Mouse (Mus musculus) embryonic facial prominence, embryonic 14.5 days (tissue): ENCODE results near the gene Olfr10. TPM values are rescaled to one million over a fixed set of nuclear protein-coding genes. Genes with fewer than 3 reads are reported as not detected.
"Not testable (repeated sequence)": the region's sequence is repeated elsewhere in the genome, so short reads cannot be mapped to it uniquely, and the experiment has no call there.

ENCODE experiments used
- ATAC-seq: fragments of 200-750 bp; cut with Nextera tagmentation; 2 replicates; pipeline ENCODE4 v1.8.0; 2017; ENCODE audit warnings: low read depth, moderate number of reproducible peaks, moderate TSS enrichment
- DNase-seq: peaks from one replicate; pipeline ENCODE4 v3.0.0-alpha.2; 2015; ENCODE audit warnings: low spot score
- H3K27ac ChIP-seq: fragments of 300-500 bp; sonication (generic); replicated peaks from 2 replicates; pipeline ENCODE4 v1.5.1; 2014; ENCODE audit warnings: low read depth, mild to moderate bottlenecking, low read length, moderate library complexity
- H3K27me3 ChIP-seq: fragments of 300-500 bp; sonication (generic); replicated peaks from 2 replicates; pipeline ENCODE4 v1.6.1; 2014; ENCODE audit warnings: low read length; ENCODE audit not compliant: control insufficient read depth, insufficient read depth
- H3K36me3 ChIP-seq: fragments of 300-500 bp; sonication (generic); 2 replicates; pipeline ENCODE4 v1.6.1; 2014; ENCODE audit warnings: low read length, mixed read lengths; ENCODE audit not compliant: control insufficient read depth, insufficient read depth
- H3K4me1 ChIP-seq: fragments of 300-500 bp; sonication (generic); 2 replicates; pipeline ENCODE4 v1.6.1; 2014; ENCODE audit warnings: antibody characterized with exemption, low read length; ENCODE audit not compliant: control insufficient read depth, insufficient read depth
- H3K4me2 ChIP-seq: fragments of 300-500 bp; sonication (generic); 2 replicates; pipeline ENCODE4 v1.6.1; 2014; ENCODE audit warnings: low read depth, mild to moderate bottlenecking, low read length, moderate library complexity, mixed read lengths
- H3K4me3 ChIP-seq: fragments of 300-500 bp; sonication (generic); 2 replicates; pipeline ENCODE4 v1.5.1; 2014; ENCODE audit warnings: low read depth, mild to moderate bottlenecking, low read length
- H3K9ac ChIP-seq: fragments of 300-500 bp; sonication (generic); 2 replicates; pipeline ENCODE4 v1.6.1; 2014; ENCODE audit warnings: low read depth, mild to moderate bottlenecking, low read length, moderate library complexity, mixed read lengths
- H3K9me3 ChIP-seq: fragments of 300-500 bp; sonication (generic); 2 replicates; pipeline ENCODE4 v1.6.1; 2016; ENCODE audit warnings: low read length; ENCODE audit not compliant: control insufficient read depth
- WGBS: fragments of 180-500 bp; shearing (Covaris S2); extraction: QIAGEN DNeasy Blood & Tissue Kit; methylation state at CpG from one replicate; pipeline ENCODE4 v1.1.7; 2014; 5-methylcytosine and 5-hydroxymethylcytosine counted together
- polyA plus RNA-seq: library from polyadenylated mRNA; unstranded; fragments of >200 nt; fragmentation: Nextera tagmentation; extraction: Ambion mirVana; gene quantifications from 2 replicates; pipeline ENCODE4 v1.2.1, GENCODE M21; 2014

Olfr10 gene
- polyA plus RNA-seq, 1 experiment from 2014 or later, result not detected

- not testable (repeated sequence) for DNase-seq
- WGBS, result 45% methylated on average over 1 of the region's 1 CpGs
Observed at GRCm38 (mm10) chr11:49284982-49285381, 19.6 kb upstream of the Olfr10 start, which contains the start of gene Olfr1392. Gene Olfr1392, plus strand, starts transcription at chr11:49285282.

GRCm38 (mm10) chr11:49287251-49287650 is 17.3 kb upstream of the Olfr10 start:
- Histone ChIP-seq H3K9me3 (no peaks in the 10 kb centered on the region), H3K36me3 (no peaks in the 10 kb centered on the region), H3K9ac (no peak overlapping the region), H3K4me3 (no peak overlapping the region), H3K27me3 (no peaks in the 10 kb centered on the region), H3K4me1 (no peaks in the 10 kb centered on the region), H3K27ac (no peak overlapping the region), H3K4me2 (no peak overlapping the region)
- no peak for DNase-seq
- WGBS, result 68% methylated on average over 2 of the region's 2 CpGs
- no peak for ATAC-seq

More at GRCm38 (mm10) chr11:49284982-49285381, 19.6 kb upstream of the Olfr10 start, which contains the start of gene Olfr1392:
- not testable (repeated sequence) for H3K4me3 ChIP-seq, ATAC-seq, H3K27ac ChIP-seq, H3K27me3 ChIP-seq, H3K36me3 ChIP-seq, H3K9ac ChIP-seq, H3K4me1 ChIP-seq, H3K9me3 ChIP-seq, H3K4me2 ChIP-seq

GRCm38 (mm10) chr11:49292777-49293176 is 11.8 kb upstream of the Olfr10 start:
- ATAC-seq (no peak), DNase-seq (peak; percentile 20)
- WGBS, result 68% methylated on average over 3 of the region's 3 CpGs
- Histone ChIP-seq H3K4me2 (no peak overlapping the region), H3K4me3 (no peak overlapping the region), H3K9me3 (no peaks in the 10 kb centered on the region), H3K27me3 (no peaks in the 10 kb centered on the region), H3K27ac (no peak overlapping the region), H3K4me1 (no peaks in the 10 kb centered on the region), H3K9ac (no peak overlapping the region), H3K36me3 (no peaks in the 10 kb centered on the region)

- WGBS, result 86% methylated on average over 5 of the region's 5 CpGs
- H3K27ac ChIP-seq, H3K36me3 ChIP-seq, DNase-seq, H3K4me3 ChIP-seq, H3K9ac ChIP-seq, H3K4me1 ChIP-seq, H3K9me3 ChIP-seq, H3K27me3 ChIP-seq, H3K4me2 ChIP-seq, ATAC-seq: not testable (repeated sequence)
Observed at GRCm38 (mm10) chr11:49308547-49308946, 4.0 kb downstream of the Olfr10 start.

- no peak within 1 kb of the TSS for H3K4me2 ChIP-seq
- no peak within 1 kb of the TSS for H3K4me3 ChIP-seq
- no peaks in the 10 kb centered on the region for H3K27me3 ChIP-seq
- no peaks in the 10 kb centered on the region for H3K4me1 ChIP-seq
- H3K27ac ChIP-seq, result no peak within 1 kb of the TSS
- no peak for ATAC-seq
- no peak for DNase-seq
- WGBS, result 74% methylated on average over 2 of the region's 2 CpGs
- H3K9ac ChIP-seq, result no peak within 1 kb of the TSS
- no peaks in the 10 kb centered on the region for H3K36me3 ChIP-seq
- no peaks in the 10 kb centered on the region for H3K9me3 ChIP-seq
Observed at GRCm38 (mm10) chr11:49322442-49322841, 17.9 kb downstream of the Olfr10 start, which contains the start of gene Olfr1391. Gene Olfr1391, plus strand, starts transcription at chr11:49322742.

- Histone ChIP-seq H3K4me1 (no peaks in the 10 kb centered on the region), H3K4me2 (no peak overlapping the region), H3K4me3 (no peak overlapping the region), H3K36me3 (no peaks in the 10 kb centered on the region), H3K9ac (no peak overlapping the region), H3K27ac (no peak overlapping the region), H3K9me3 (no peaks in the 10 kb centered on the region), H3K27me3 (no peaks in the 10 kb centered on the region)
- ATAC-seq, result no peak
- 82% methylated on average over 3 of the region's 3 CpGs for WGBS
- no peak for DNase-seq
Observed at GRCm38 (mm10) chr11:49326726-49327125, 22.2 kb downstream of the Olfr10 start.

GRCm38 (mm10) chr11:49329686-49330085 is 25.1 kb downstream of the Olfr10 start:
- 67% methylated on average over 1 of the region's 1 CpGs for WGBS

GRCm38 (mm10) chr11:49334888-49335287 is 30.3 kb downstream of the Olfr10 start, which contains the start of gene Olfr1390:
Gene Olfr1390, plus strand, starts transcription at chr11:49335188.
- H3K9me3 ChIP-seq, result no peaks in the 10 kb centered on the region
- ATAC-seq, result no peak
- no peak for DNase-seq
- H3K4me3 ChIP-seq, result no peak within 1 kb of the TSS
- no peak within 1 kb of the TSS for H3K9ac ChIP-seq
- H3K27me3 ChIP-seq, result no peaks in the 10 kb centered on the region
- H3K36me3 ChIP-seq, result no peaks in the 10 kb centered on the region
- H3K4me1 ChIP-seq, result no peaks in the 10 kb centered on the region
- 96% methylated on average over 1 of the region's 1 CpGs for WGBS
- no peak within 1 kb of the TSS for H3K4me2 ChIP-seq
- H3K27ac ChIP-seq, result no peak within 1 kb of the TSS

More at GRCm38 (mm10) chr11:49329686-49330085, 25.1 kb downstream of the Olfr10 start:
- Histone ChIP-seq H3K9me3 (no peaks in the 10 kb centered on the region), H3K9ac (no peak overlapping the region), H3K4me2 (no peak overlapping the region), H3K4me1 (no peaks in the 10 kb centered on the region), H3K27me3 (no peaks in the 10 kb centered on the region), H3K27ac (no peak overlapping the region), H3K36me3 (no peaks in the 10 kb centered on the region), H3K4me3 (no peak overlapping the region)
- ATAC-seq (no peak), DNase-seq (no peak)

- DNase-seq, result no peak
- Histone ChIP-seq H3K27me3 (no peaks in the 10 kb centered on the region), H3K4me1 (no peaks in the 10 kb centered on the region), H3K4me2 (no peak overlapping the region), H3K9me3 (no peaks in the 10 kb centered on the region), H3K9ac (no peak overlapping the region), H3K4me3 (no peak overlapping the region), H3K36me3 (no peaks in the 10 kb centered on the region), H3K27ac (no peak overlapping the region)
- 67% methylated on average over 4 of the region's 4 CpGs for WGBS
- no peak for ATAC-seq
Observed at GRCm38 (mm10) chr11:49337150-49337832, 32.8 kb downstream of the Olfr10 start.
